Mouse (Mus musculus): ENCODE results near the gene Hs2st1. TPM values are rescaled to one million over a fixed set of nuclear protein-coding genes. Genes with fewer than 3 reads are reported as not detected.

The Hs2st1 gene
- polyA plus RNA-seq, 1 experiment from 2014 or later: 14.4 TPM

- Histone ChIP-seq H3K27ac (replicated peaks; ENCODE audit: low read depth, low read length) (no peak overlapping the region), H3K36me3 (ENCODE audit: control insufficient read depth, insufficient read depth, low read length) (no peaks in the 10 kb centered on the region), H3K9ac (ENCODE audit: low read depth, low read length) (no peak overlapping the region), H3K27me3 (replicated peaks; ENCODE audit: control insufficient read depth, insufficient read depth, low read length) (no peaks in the 10 kb centered on the region), H3K4me3 (ENCODE audit: low read depth, low read length) (no peak overlapping the region), H3K4me2 (ENCODE audit: low read depth, low read length) (no peak overlapping the region), H3K9me3 (ENCODE audit: control insufficient read depth, low read length) (no peaks in the 10 kb centered on the region), H3K4me1 (ENCODE audit: control insufficient read depth, insufficient read depth, low read length) (no peaks in the 10 kb centered on the region)
- 90% methylated on average over 2 of the region's 2 CpGs for WGBS
- DNase-seq (ENCODE audit: low spot score): no peak
- no peak for ATAC-seq (ENCODE audit: low read depth)
These were observed 81.2 kb downstream of the Hs2st1 start for GRCm38 (mm10) chr3:144488787-144489186.

DNA sequence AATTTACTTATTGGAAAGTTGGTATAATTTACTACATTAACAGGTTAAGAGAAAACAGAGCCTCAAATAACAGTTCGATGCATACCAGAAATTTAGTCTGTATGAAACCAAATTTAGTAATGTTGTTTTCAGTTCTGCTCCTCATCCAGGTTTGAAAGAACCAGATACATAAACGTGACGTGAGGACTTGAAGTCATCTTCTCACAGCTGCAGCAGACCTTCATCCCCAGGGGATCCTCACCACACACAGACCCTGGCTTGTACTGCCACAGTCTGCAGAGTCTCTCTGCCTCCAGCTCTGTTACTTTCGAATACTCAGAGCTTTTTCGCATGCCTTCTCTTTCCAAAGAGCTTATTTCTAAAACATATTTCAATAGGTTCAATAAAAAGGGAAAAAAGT is 89.4 kb downstream of the Hs2st1 start:
- H3K27me3 ChIP-seq (replicated peaks; ENCODE audit: control insufficient read depth, insufficient read depth, low read length): no peaks in the 10 kb centered on the region
- WGBS: 62% methylated on average over 5 of the region's 5 CpGs

GRCm38 (mm10) chr3:144478427-144478794 is 91.6 kb downstream of the Hs2st1 start:
- no peak overlapping the region for H3K27ac ChIP-seq (replicated peaks; ENCODE audit: low read depth, low read length)
- H3K9me3 ChIP-seq (ENCODE audit: control insufficient read depth, low read length): no peaks in the 10 kb centered on the region
- H3K36me3 ChIP-seq (ENCODE audit: control insufficient read depth, insufficient read depth, low read length): no peaks in the 10 kb centered on the region
- no peak overlapping the region for H3K9ac ChIP-seq (ENCODE audit: low read depth, low read length)
- H3K4me2 ChIP-seq (ENCODE audit: low read depth, low read length): no peak overlapping the region
- H3K27me3 ChIP-seq (replicated peaks; ENCODE audit: control insufficient read depth, insufficient read depth, low read length): no peaks in the 10 kb centered on the region
- DNase-seq (ENCODE audit: low spot score) (no peak), ATAC-seq (ENCODE audit: low read depth) (no peak)
- 71% methylated on average over 7 of the region's 7 CpGs for WGBS
- peaks cover 4% of the 10 kb centered on the region; the same call in 1 of the 2 replicates for H3K4me1 ChIP-seq (ENCODE audit: control insufficient read depth, insufficient read depth, low read length)
- no peak overlapping the region for H3K4me3 ChIP-seq (ENCODE audit: low read depth, low read length)

More for the DNA sequence above, 89.4 kb downstream of the Hs2st1 start:
- Histone ChIP-seq H3K4me1 (ENCODE audit: control insufficient read depth, insufficient read depth, low read length) (peaks cover 4% of the 10 kb centered on the region; the same call in 1 of the 2 replicates), H3K27ac (replicated peaks; ENCODE audit: low read depth, low read length) (no peak overlapping the region), H3K9ac (ENCODE audit: low read depth, low read length) (no peak overlapping the region), H3K9me3 (ENCODE audit: control insufficient read depth, low read length) (no peaks in the 10 kb centered on the region), H3K4me3 (ENCODE audit: low read depth, low read length) (no peak overlapping the region), H3K36me3 (ENCODE audit: control insufficient read depth, insufficient read depth, low read length) (no peaks in the 10 kb centered on the region), H3K4me2 (ENCODE audit: low read depth, low read length) (no peak overlapping the region)
- ATAC-seq (ENCODE audit: low read depth) (no peak), DNase-seq (ENCODE audit: low spot score) (peak; percentile 31)

DNA sequence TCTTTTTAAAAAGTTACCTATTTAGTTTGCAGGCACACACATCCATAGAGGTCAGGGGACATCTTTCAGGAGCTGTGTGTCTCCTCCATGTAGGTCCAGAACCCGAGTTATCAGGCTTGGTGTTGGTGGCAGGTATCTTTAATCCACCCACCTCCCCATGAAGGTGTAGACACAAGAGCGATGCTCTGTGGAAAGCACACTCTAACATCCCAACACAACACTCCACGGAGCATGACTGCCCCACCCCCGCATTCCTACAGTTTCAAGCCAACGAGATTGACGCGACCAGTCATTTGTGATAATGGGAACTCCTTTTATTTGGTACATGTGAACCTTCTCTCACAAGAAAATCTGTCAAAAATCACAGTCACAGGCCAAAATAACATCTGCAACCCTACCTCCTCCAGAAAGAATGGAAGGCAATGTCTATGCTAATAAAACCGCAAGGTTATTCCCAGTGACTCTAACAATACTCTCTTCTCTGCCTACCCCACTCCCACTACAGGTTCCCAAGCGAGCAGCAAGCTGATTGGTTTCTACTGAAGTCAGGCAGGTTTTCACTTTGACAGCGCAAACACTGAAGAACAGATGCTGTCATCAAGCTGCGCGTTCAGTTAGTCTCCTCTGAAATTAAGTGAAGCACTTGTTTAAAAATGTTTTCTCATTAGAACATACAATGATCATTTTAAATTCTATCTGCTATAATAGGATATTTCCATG is 92.1 kb downstream of the Hs2st1 start:
- peaks cover 4% of the 10 kb centered on the region; the same call in 1 of the 2 replicates for H3K4me1 ChIP-seq (ENCODE audit: control insufficient read depth, insufficient read depth, low read length)
- WGBS: 82% methylated on average over 12 of the region's 12 CpGs
- H3K4me3 ChIP-seq (ENCODE audit: low read depth, low read length): no peak overlapping the region
- H3K36me3 ChIP-seq (ENCODE audit: control insufficient read depth, insufficient read depth, low read length): no peaks in the 10 kb centered on the region
- DNase-seq (ENCODE audit: low spot score): no peak
- no peak for ATAC-seq (ENCODE audit: low read depth)
- no peak overlapping the region for H3K9ac ChIP-seq (ENCODE audit: low read depth, low read length)
- H3K9me3 ChIP-seq (ENCODE audit: control insufficient read depth, low read length): no peaks in the 10 kb centered on the region
- H3K4me2 ChIP-seq (ENCODE audit: low read depth, low read length): no peak overlapping the region
- no peak overlapping the region for H3K27ac ChIP-seq (replicated peaks; ENCODE audit: low read depth, low read length)
- no peaks in the 10 kb centered on the region for H3K27me3 ChIP-seq (replicated peaks; ENCODE audit: control insufficient read depth, insufficient read depth, low read length)

- no peaks in the 10 kb centered on the region for H3K9me3 ChIP-seq (ENCODE audit: control insufficient read depth, low read length)
- no peak overlapping the region for H3K4me3 ChIP-seq (ENCODE audit: low read depth, low read length)
- no peak overlapping the region for H3K4me2 ChIP-seq (ENCODE audit: low read depth, low read length)
- DNase-seq (ENCODE audit: low spot score) (no peak), ATAC-seq (ENCODE audit: low read depth) (no peak)
- H3K9ac ChIP-seq (ENCODE audit: low read depth, low read length): no peak overlapping the region
- 88% methylated on average over 5 of the region's 5 CpGs for WGBS
- H3K4me1 ChIP-seq (ENCODE audit: control insufficient read depth, insufficient read depth, low read length): peaks cover 4% of the 10 kb centered on the region; the same call in 1 of the 2 replicates
- H3K27me3 ChIP-seq (replicated peaks; ENCODE audit: control insufficient read depth, insufficient read depth, low read length): no peaks in the 10 kb centered on the region
- no peak overlapping the region for H3K27ac ChIP-seq (replicated peaks; ENCODE audit: low read depth, low read length)
- H3K36me3 ChIP-seq (ENCODE audit: control insufficient read depth, insufficient read depth, low read length): no peaks in the 10 kb centered on the region
These were observed 94.1 kb downstream of the Hs2st1 start for GRCm38 (mm10) chr3:144475891-144476290.

DNA sequence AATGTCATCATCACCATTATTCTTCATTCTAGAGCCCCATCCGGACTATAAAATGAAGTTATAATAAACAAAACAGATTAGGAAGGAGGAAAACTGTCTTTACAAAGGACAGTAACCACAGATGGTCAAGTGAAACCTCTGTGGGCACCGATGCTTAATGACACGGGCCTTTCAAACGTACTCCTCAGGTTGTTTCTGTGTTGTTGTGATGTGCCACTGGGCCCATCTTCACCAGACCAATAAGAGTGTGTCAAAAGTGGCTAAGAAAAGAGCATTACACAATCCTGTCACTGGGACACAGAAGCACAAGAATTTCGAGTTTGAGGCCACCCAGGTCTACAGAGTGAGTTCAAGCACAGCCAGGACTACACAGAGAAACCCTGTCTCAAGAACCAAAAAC is 95.3 kb downstream of the Hs2st1 start:
- no peak for ATAC-seq (ENCODE audit: low read depth)
- 84% methylated on average over 5 of the region's 5 CpGs for WGBS
- Histone ChIP-seq H3K27me3 (replicated peaks; ENCODE audit: control insufficient read depth, insufficient read depth, low read length) (no peaks in the 10 kb centered on the region), H3K4me3 (ENCODE audit: low read depth, low read length) (no peak overlapping the region), H3K9ac (ENCODE audit: low read depth, low read length) (no peak overlapping the region), H3K36me3 (ENCODE audit: control insufficient read depth, insufficient read depth, low read length) (no peaks in the 10 kb centered on the region), H3K4me1 (ENCODE audit: control insufficient read depth, insufficient read depth, low read length) (peaks cover 4% of the 10 kb centered on the region; the same call in 1 of the 2 replicates), H3K27ac (replicated peaks; ENCODE audit: low read depth, low read length) (no peak overlapping the region), H3K4me2 (ENCODE audit: low read depth, low read length) (no peak overlapping the region), H3K9me3 (ENCODE audit: control insufficient read depth, low read length) (no peaks in the 10 kb centered on the region)
- DNase-seq (ENCODE audit: low spot score): no peak

GRCm38 (mm10) chr3:144471954-144472353 is 98.0 kb downstream of the Hs2st1 start:
- no peaks in the 10 kb centered on the region for H3K4me1 ChIP-seq (ENCODE audit: control insufficient read depth, insufficient read depth, low read length)
- 60% methylated on average over 3 of the region's 3 CpGs for WGBS
- no peak overlapping the region for H3K4me3 ChIP-seq (ENCODE audit: low read depth, low read length)
- no peaks in the 10 kb centered on the region for H3K36me3 ChIP-seq (ENCODE audit: control insufficient read depth, insufficient read depth, low read length)
- no peaks in the 10 kb centered on the region for H3K9me3 ChIP-seq (ENCODE audit: control insufficient read depth, low read length)
- H3K4me2 ChIP-seq (ENCODE audit: low read depth, low read length): no peak overlapping the region
- no peak overlapping the region for H3K9ac ChIP-seq (ENCODE audit: low read depth, low read length)
- no peak overlapping the region for H3K27ac ChIP-seq (replicated peaks; ENCODE audit: low read depth, low read length)
- H3K27me3 ChIP-seq (replicated peaks; ENCODE audit: control insufficient read depth, insufficient read depth, low read length): no peaks in the 10 kb centered on the region
- peak; percentile 37 for DNase-seq (ENCODE audit: low spot score)
- no peak for ATAC-seq (ENCODE audit: low read depth)

GRCm38 (mm10) chr3:144470901-144471300 is 99.1 kb downstream of the Hs2st1 start:
- Histone ChIP-seq H3K9ac (ENCODE audit: low read depth, low read length) (no peak overlapping the region), H3K27me3 (replicated peaks; ENCODE audit: control insufficient read depth, insufficient read depth, low read length) (no peaks in the 10 kb centered on the region), H3K4me3 (ENCODE audit: low read depth, low read length) (no peak overlapping the region), H3K27ac (replicated peaks; ENCODE audit: low read depth, low read length) (no peak overlapping the region), H3K4me2 (ENCODE audit: low read depth, low read length) (no peak overlapping the region), H3K9me3 (ENCODE audit: control insufficient read depth, low read length) (no peaks in the 10 kb centered on the region), H3K36me3 (ENCODE audit: control insufficient read depth, insufficient read depth, low read length) (no peaks in the 10 kb centered on the region), H3K4me1 (ENCODE audit: control insufficient read depth, insufficient read depth, low read length) (peaks cover 6% of the 10 kb centered on the region; the same call in 1 of the 2 replicates)
- DNase-seq (ENCODE audit: low spot score): peak; percentile 22
- no peak for ATAC-seq (ENCODE audit: low read depth)
- 59% methylated on average over 14 of the region's 14 CpGs for WGBS

DNA sequence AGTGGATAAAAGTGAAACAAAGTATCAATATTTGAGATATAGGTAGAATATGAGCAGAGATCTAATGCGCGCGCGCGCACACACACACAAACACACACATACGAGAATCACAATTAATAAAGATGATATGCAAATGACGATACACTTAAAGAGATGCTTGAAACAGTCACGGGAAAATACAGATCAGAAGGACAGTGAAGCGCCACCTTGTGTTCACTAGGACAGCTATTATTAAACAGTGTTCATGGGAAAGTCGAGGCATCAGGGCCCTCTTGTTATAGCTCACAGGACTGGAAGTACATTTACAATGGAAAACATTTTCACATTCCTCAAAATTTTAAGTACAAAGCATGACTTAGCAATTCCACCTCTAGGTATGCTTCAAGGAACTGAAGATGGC is 102.5 kb downstream of the Hs2st1 start:
- no peak overlapping the region for H3K4me3 ChIP-seq (ENCODE audit: low read depth, low read length)
- peaks cover 6% of the 10 kb centered on the region; the same call in 1 of the 2 replicates for H3K4me1 ChIP-seq (ENCODE audit: control insufficient read depth, insufficient read depth, low read length)
- no peak overlapping the region for H3K27ac ChIP-seq (replicated peaks; ENCODE audit: low read depth, low read length)
- 0 out of 2 replicates have a peak, but pooled peaks cover 4% of the 10 kb centered on the region for H3K36me3 ChIP-seq (ENCODE audit: control insufficient read depth, insufficient read depth, low read length)
- no peak overlapping the region for H3K9ac ChIP-seq (ENCODE audit: low read depth, low read length)
- WGBS: 71% methylated on average over 10 of the region's 10 CpGs
- ATAC-seq (ENCODE audit: low read depth) (no peak), DNase-seq (ENCODE audit: low spot score) (peak; percentile 29)
- no peaks in the 10 kb centered on the region for H3K9me3 ChIP-seq (ENCODE audit: control insufficient read depth, low read length)
- no peak overlapping the region for H3K4me2 ChIP-seq (ENCODE audit: low read depth, low read length)
- H3K27me3 ChIP-seq (replicated peaks; ENCODE audit: control insufficient read depth, insufficient read depth, low read length): no peaks in the 10 kb centered on the region
